Mouse (Mus musculus) thymus, postnatal 0 days (tissue): ENCODE results near the gene Txlng. TPM values are rescaled to one million over a fixed set of nuclear protein-coding genes. Genes with fewer than 3 reads are reported as not detected.
A peak's percentile ranks its signal among the peaks of the same experiment; 100 is the strongest.
"Not testable (repeated sequence)": the region's sequence is repeated elsewhere in the genome, so short reads cannot be mapped to it uniquely, and the experiment has no call there.

Experiments used
- DNase-seq: peaks from one replicate; pipeline ENCODE4 v3.0.0-alpha.2; 2015; ENCODE audit warnings: low spot score
- polyA plus RNA-seq: library from polyadenylated mRNA; unstranded; fragments of >200 nt; fragmentation: Nextera tagmentation; extraction: Ambion mirVana; gene quantifications from 2 replicates; pipeline ENCODE4 v1.2.1, GENCODE M21; 2015

Gene Txlng
- 18.4 and 19.4 TPM in 2 replicates for polyA plus RNA-seq

DNA sequence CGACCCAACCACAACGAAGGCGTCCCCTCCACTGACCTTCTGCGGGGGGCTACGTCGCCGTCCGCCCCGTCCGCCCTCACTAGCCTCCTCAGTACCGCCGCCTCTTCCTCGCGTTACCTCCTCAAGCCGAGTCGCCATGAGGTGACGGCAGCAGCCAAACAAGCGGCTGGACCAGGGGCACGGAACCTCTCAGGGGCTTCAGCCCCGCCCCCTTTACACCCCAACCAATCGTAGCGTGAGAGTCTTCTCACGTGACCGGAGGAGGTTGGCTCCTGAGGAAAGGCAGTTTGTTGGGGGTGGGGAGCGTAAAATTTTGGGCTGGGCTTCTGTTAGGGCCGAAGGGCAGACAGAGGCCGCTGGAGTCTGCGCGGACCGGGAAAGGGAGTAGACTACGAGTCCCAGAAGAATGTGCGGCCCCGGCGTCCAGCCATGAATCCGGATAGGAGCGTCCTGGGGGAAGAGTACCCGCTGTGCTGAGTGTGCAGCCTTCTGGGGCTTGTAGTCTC, at the start of gene Txlng:
TSS of gene Txlng (minus strand) at position 252 of the 506 bp plus-strand sequence.
- DNase-seq = peak; percentile 94

- no peak for DNase-seq
These were observed 49.0 kb upstream of the Txlng start for GRCm38 (mm10) chrX:162878236-162878635.

GRCm38 (mm10) chrX:162873761-162874160, 44.5 kb upstream of the Txlng start:
- DNase-seq = no peak

GRCm38 (mm10) chrX:162871734-162872517, 42.7 kb upstream of the Txlng start:
- DNase-seq = peak; percentile 28

DNA sequence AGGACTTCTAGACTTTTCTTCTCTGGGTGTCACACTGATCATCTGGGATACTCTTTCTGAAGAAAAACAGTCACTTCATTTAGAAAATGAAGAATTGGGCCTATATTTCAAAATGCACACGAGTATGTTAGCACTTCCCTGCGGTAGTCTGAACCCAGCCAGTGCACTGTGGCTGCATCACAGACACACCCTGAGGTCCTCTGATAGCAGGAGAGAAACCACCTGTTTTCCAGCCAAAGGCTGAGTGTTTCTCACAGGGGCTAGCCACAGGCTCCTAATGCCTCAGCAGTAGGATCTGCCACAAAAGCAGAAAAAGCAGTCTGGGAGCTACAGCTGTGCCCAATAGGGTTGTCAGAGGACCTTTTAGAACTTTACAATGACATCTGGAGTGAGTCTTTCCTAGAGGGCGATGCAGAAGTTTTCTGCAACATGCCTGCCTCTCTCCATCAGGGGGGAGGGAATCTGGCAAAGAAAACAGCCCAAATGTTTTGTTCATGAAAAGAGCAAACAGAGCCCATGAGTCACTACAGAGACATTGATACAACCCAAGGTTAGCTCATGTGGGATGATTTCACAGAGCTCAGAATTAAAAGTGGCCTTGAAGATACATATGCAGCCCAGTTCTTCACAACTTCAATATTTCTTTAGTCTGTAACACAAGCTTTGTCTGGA, 39.2 kb upstream of the Txlng start:
- peak; percentile 17 for DNase-seq

DNA sequence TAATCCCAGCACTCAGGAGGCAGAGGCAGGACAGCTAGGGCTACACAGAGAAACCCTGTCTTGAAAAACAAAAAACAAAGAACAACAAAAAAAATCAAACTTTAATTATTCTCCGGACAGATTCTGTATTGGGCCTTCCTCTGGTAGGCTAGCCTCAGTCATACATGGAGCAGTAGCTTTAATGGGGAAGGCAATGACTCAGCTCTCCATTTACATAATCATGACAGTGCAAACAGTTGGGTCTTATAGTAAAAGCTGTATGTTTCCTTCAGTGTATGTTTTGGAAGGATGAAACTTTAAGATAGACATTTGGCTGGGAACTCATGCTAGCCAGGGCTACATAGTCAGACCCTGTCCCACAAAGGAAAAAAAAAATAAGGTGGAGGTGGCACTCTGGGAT, 19.4 kb upstream of the Txlng start:
- no peak for DNase-seq

DNA sequence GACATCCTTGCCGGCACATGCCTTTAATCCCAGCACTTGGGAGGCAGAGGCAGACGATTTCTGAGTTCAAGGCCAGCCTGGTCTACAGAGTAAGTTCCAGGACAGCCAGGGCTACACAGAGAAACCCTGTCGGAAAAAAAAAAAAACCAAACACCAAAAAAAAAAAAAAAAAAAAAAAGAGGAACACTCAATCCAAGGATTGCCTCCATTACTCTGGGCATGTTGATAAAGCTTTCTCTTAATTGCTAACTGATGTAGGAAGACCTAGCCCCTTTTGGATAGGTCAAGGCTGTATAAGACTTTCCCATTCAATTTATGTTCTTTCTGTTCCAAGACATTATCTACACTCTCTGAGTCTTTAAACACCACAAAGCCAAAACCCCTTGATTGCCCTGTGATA, 16.3 kb upstream of the Txlng start:
- no peak for DNase-seq

DNA sequence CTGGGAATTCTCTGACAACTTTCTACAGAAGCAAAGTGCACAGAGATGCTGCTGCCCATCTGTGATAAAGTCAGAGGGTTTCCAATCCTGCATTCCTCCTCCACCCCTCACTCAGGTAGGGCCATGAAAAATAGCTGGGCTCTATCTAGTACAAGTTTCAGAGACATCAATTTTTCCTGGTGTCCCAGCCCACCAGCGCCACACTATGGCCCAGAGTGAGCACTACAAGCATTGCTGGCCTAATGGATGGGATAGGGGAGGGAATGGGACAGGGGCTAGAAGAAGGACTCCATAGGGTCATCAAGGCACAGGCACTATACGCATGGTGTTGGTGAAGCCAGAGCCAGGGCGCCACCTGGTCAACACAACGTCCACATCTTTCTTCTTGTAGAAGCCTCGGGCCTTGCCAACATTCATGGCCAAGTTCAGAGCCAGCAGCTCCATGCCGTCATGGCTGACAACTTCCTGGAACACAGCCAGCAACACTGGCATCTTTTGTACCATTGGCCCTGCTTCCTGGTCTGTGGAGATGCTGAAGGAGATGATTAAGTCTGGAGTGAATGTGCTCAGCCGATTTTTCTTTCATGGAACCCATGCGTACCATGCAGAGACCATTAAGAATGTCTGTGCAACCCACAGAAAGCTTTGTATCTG, 15.3 kb upstream of the Txlng start:
- no peak for DNase-seq

- DNase-seq = no peak
These were observed 2.8 kb upstream of the Txlng start for GRCm38 (mm10) chrX:162832101-162832500.

GRCm38 (mm10) chrX:162831542-162831941, 2.3 kb upstream of the Txlng start:
- DNase-seq = no peak

DNA sequence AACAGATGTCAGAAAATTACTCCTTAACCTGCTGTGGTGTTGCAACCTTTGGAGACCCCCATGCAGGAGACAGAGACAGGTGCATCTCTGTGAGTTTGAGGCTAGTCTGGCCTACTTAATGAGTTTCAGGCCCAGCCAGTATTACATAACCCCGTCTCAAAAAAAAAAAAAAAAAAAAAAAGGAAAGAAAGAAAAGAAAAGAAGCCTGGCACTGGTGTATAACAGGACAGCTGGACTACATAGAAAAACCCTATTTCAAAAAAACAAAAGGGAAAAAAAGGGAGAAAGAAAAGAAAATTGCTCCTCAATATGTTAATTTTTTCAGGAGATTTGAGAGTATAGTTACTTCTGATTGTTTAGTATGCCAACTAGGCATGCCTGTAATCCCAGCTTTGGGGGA, 1.8 kb upstream of the Txlng start:
- DNase-seq = no peak

DNA sequence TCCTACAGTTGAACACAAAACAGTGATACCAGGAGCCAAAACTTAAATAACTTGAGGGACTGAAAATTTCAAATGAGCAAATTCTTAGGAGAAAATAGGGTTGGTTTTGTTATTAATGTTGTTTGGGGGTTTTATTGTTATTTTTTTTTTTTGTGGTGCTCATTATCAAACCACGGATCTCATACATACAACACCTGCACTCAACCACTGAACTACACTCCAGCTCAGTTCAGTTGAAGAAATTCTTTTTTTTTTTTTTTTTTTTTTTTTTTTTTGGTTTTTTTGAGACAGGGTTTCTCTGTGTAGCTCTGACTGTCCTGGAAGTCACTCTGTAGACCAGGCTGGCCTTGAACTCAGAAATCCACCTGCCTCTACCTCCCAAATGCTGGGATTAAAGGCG, 1.1 kb upstream of the Txlng start:
- peak; percentile 17 for DNase-seq

DNA sequence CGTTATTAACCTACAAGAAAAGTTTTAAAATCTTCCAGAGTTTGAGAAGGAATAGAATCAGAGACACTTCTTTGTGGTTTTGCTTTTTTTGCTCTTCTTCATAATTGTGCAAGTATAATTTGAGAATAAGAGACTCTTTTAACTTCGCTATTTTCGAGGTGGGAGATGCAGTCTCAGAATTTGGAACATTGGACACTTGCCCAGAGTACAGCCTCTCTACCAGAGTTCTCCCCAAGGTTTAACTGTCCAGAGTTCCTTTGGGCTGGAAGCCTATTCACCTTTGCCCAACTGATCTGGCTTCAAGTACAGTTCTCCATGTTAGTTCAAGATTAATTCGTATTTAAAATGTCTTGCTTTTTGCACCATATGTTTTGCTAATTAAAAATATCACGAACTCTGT, 487 bp upstream of the Txlng start:
- no peak for DNase-seq

GRCm38 (mm10) chrX:162828783-162829182, 471 bp downstream of the Txlng start:
- no peak for DNase-seq

GRCm38 (mm10) chrX:162828016-162828415, 1.2 kb downstream of the Txlng start:
- no peak for DNase-seq

- DNase-seq = peak; percentile 51
These were observed 28.9 kb downstream of the Txlng start for GRCm38 (mm10) chrX:162800371-162800770.

- not testable (repeated sequence) for DNase-seq
These were observed 37.9 kb downstream of the Txlng start for GRCm38 (mm10) chrX:162791392-162791791.

DNA sequence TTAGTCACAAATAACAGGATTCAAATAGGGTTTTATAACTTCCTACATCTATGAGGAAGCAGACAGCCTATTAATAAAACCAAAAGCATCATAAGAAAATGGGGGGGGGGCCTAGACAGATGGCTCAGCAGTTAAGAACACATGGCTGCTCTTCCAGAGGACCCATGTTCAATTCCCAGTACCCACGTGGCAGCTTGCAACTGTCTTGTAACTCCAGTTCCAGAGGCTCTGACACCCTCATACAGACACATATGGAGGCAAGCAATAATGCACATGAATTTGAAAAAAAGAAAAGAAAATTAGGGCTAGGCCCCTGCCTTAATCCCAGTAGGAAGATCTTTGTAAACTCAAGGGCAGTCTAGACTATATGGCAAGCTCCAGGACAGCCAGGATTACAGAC, 40.9 kb downstream of the Txlng start:
- DNase-seq = no peak

DNA sequence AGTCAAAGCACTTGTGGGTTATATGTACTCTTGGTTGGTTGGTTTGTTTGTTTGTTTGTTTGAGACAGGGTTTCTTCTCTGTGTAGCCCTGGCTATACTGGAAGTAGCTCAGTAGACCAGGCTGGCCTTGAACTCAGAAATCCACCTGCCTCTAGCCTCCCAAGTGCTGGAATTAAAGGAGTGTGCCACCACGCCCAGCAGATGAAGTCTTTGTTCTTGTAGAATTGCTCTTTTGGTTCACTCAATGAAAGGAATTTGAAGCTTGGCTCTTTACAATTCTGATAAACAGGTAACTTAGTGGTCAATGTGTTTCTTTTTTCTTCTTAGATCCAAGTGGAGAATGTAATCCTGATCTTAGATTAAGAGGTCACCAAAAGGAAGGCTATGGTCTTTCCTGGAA, 58.5 kb downstream of the Txlng start:
- DNase-seq = no peak

- no peak for DNase-seq
These were observed 67.4 kb downstream of the Txlng start for GRCm38 (mm10) chrX:162761716-162762395.

DNA sequence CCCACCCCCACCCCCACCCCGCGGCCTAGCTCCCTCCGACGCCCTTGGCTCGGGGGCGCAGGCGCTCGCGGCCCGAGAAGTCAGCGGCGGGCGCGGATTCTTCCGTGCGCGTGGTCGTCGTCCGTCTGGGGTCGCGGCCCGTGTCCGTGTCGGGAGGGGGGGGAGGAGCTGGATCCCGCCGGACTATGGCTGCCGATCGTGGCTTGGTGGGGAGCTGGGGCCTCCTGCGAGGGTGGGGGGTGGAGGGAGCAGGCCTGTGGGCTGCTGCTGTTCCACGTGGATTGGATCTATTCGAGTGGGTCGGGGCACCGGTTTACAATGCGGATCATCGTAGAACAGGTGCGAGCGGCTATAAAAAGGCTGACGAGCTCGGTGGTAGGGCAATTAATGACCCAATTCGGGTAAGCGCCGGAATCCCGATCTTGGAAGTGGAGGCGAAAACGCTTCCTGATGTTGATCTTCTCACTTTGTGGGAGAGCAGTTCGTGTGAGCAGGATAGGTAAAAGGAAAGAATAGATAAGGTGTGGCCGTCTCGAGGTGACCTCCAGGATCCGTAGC, 68.2 kb downstream of the Txlng start:
- no peak for DNase-seq
